Mouse (Mus musculus): ENCODE measurements around the gene Mef2c. TPM values are rescaled to one million over a fixed set of nuclear protein-coding genes. Genes with fewer than 3 reads are reported as not detected.

The Mef2c gene
- polyA plus RNA-seq, 1 experiment from 2014 or later: 133 TPM

- H3K9me3 ChIP-seq: no peaks in the 10 kb centered on the region
- no peak for ATAC-seq (ENCODE audit: insufficient number of reproducible peaks, low FRiP score, low TSS enrichment, low read depth)
- no peaks in the 10 kb centered on the region for H3K27me3 ChIP-seq
- no peak overlapping the region for H3K27ac ChIP-seq
- peaks cover 5% of the 10 kb centered on the region; the same call in 1 of the 2 replicates for H3K4me1 ChIP-seq
- no peak overlapping the region for H3K4me3 ChIP-seq
- H3K36me3 ChIP-seq: no peaks in the 10 kb centered on the region; the same call in 1 of the 2 replicates
- no peak overlapping the region for H3K4me2 ChIP-seq
- H3K9ac ChIP-seq: no peak overlapping the region
These were observed 96.5 kb downstream of the Mef2c start for GRCm38 (mm10) chr13:83600301-83600700.

GRCm38 (mm10) chr13:83601741-83602140, 97.9 kb downstream of the Mef2c start:
- no peak for ATAC-seq (ENCODE audit: insufficient number of reproducible peaks, low FRiP score, low TSS enrichment, low read depth)
- 85% methylated on average over 4 of the region's 4 CpGs for WGBS
- H3K4me3 ChIP-seq: no peak overlapping the region
- H3K9me3 ChIP-seq: no peaks in the 10 kb centered on the region
- no peak overlapping the region for H3K27ac ChIP-seq
- H3K4me1 ChIP-seq: peaks cover 5% of the 10 kb centered on the region; the same call in 1 of the 2 replicates
- H3K9ac ChIP-seq: no peak overlapping the region
- H3K27me3 ChIP-seq: no peaks in the 10 kb centered on the region
- H3K36me3 ChIP-seq: no peaks in the 10 kb centered on the region
- H3K4me2 ChIP-seq: no peak overlapping the region

DNA sequence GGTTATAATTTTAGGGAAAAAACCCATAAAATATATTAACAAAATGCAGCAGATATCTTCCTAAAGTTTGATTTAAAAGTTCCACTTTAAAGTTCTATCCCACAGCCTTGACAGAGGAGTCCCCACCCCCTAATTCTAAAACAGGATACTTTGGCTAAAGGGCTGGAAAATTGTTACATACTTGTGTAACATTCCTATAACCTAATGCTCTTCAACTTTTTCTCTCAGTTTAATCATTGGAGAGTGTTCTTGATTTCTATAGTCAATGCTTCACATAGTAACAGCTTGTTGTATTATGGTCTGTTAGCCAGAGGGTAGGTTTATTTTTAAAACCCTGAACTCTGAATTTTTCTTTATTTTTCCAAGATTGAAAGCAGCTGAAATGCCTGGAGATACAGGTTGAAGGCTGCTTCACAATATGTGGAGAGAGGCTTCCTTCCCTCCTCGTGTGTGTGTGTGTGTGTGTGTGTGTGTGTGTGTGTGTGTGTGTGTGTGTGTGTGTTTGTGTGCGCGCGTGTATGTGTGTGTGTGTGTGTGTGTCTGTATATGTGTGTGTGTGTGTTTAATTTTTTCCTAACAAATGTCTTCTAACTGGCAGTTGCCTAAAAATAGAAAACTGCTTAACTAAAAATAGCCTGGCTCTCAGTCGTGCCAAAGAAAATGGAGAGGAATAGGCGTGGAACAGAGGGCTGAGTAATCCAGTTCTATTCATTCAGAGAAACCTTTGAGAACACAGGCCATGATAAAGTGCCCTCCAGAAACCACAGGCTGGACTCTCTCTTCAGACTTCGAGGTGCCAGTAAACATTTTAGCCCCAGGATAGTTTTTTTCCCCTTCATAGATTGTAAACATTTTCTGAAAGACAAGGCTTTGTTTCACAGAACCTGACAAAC, 99.8 kb downstream of the Mef2c start:
- Histone ChIP-seq H3K4me3 (no peak overlapping the region), H3K9me3 (no peaks in the 10 kb centered on the region), H3K36me3 (no peaks in the 10 kb centered on the region), H3K4me2 (no peak overlapping the region), H3K4me1 (peaks cover 12% of the 10 kb centered on the region; the same call in 1 of the 2 replicates), H3K27me3 (no peaks in the 10 kb centered on the region), H3K9ac (no peak overlapping the region), H3K27ac (peak overlapping the region; percentile 81)
- WGBS: 17% methylated on average over 7 of the region's 7 CpGs
- ATAC-seq (ENCODE audit: insufficient number of reproducible peaks, low FRiP score, low TSS enrichment, low read depth): peak; percentile 74; the same call in 1 of the 2 replicates

DNA sequence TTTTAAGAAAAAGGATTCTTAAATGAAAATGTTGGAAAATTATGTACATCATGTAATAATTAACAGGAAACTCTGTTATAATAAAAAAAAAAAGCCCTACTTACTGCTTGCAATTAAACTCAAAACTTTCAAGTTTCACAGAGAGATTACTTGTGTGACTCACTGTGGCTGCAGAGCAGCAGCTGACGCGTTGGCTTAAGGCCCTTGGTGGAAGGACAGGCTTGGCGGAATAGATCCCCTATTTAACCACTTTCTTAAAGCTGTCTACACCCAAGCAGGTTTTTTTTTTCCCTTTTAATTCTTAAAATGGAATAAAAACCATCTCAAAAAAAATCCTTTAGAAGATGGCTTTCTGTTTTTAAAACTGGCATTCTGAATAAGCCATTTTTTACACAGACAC, 100.5 kb downstream of the Mef2c start:
- H3K4me2 ChIP-seq: no peak overlapping the region
- H3K4me1 ChIP-seq: peaks cover 19% of the 10 kb centered on the region
- ATAC-seq (ENCODE audit: insufficient number of reproducible peaks, low FRiP score, low TSS enrichment, low read depth): no peak
- H3K4me3 ChIP-seq: no peak overlapping the region
- no peaks in the 10 kb centered on the region for H3K27me3 ChIP-seq
- H3K36me3 ChIP-seq: no peaks in the 10 kb centered on the region
- no peaks in the 10 kb centered on the region for H3K9me3 ChIP-seq
- H3K9ac ChIP-seq: no peak overlapping the region
- 0 out of 2 replicates have a peak overlapping the region, but pooled peaks have one; percentile 67 for H3K27ac ChIP-seq
- 14% methylated on average over 3 of the region's 3 CpGs for WGBS

DNA sequence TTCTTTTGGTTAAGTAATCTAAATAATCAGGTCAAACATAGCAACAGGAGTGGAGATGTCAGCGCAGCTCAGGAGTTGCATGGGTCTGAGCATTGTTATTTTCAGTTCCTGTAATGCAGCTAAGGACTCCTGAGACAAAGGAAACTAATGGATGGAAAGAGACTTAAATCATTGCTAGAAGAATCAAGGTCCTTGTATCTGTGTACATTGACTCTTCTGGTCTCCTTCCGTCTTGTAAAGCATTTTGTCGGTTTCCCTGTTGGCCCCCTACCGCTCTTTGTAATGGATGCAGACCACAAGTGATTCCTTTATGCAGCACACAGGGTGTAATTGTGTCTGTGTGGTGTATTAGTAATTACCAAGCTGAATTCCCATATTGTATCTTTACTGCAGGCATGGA, 101.0 kb downstream of the Mef2c start:
- H3K27me3 ChIP-seq: no peaks in the 10 kb centered on the region
- no peak for ATAC-seq (ENCODE audit: insufficient number of reproducible peaks, low FRiP score, low TSS enrichment, low read depth)
- H3K4me1 ChIP-seq: peaks cover 24% of the 10 kb centered on the region
- 53% methylated on average over 4 of the region's 4 CpGs for WGBS
- no peak overlapping the region for H3K4me2 ChIP-seq
- H3K4me3 ChIP-seq: no peak overlapping the region
- no peaks in the 10 kb centered on the region for H3K9me3 ChIP-seq
- H3K9ac ChIP-seq: no peak overlapping the region
- peak overlapping the region; percentile 67 for H3K27ac ChIP-seq
- H3K36me3 ChIP-seq: no peaks in the 10 kb centered on the region

- Histone ChIP-seq H3K9ac (no peak overlapping the region), H3K4me1 (peaks cover 26% of the 10 kb centered on the region), H3K4me3 (no peak overlapping the region), H3K4me2 (no peak overlapping the region), H3K27me3 (no peaks in the 10 kb centered on the region), H3K9me3 (no peaks in the 10 kb centered on the region), H3K36me3 (no peaks in the 10 kb centered on the region), H3K27ac (no peak overlapping the region)
- WGBS: 5% methylated on average over 4 of the region's 4 CpGs
- ATAC-seq (ENCODE audit: insufficient number of reproducible peaks, low FRiP score, low TSS enrichment, low read depth): no peak
These were observed 104.2 kb downstream of the Mef2c start for GRCm38 (mm10) chr13:83607883-83608581.

- no peak for ATAC-seq (ENCODE audit: insufficient number of reproducible peaks, low FRiP score, low TSS enrichment, low read depth)
- H3K9ac ChIP-seq: no peak overlapping the region
- H3K4me3 ChIP-seq: no peak overlapping the region
- H3K4me1 ChIP-seq: peaks cover 26% of the 10 kb centered on the region
- H3K9me3 ChIP-seq: no peaks in the 10 kb centered on the region
- H3K4me2 ChIP-seq: no peak overlapping the region
- no peaks in the 10 kb centered on the region for H3K36me3 ChIP-seq
- no peaks in the 10 kb centered on the region for H3K27me3 ChIP-seq
- WGBS: 54% methylated on average over 3 of the region's 3 CpGs
- H3K27ac ChIP-seq: no peak overlapping the region
These were observed 105.2 kb downstream of the Mef2c start for GRCm38 (mm10) chr13:83608851-83609516.

GRCm38 (mm10) chr13:83609517-83609878, 105.7 kb downstream of the Mef2c start:
- H3K4me3 ChIP-seq: no peak overlapping the region
- no peak overlapping the region for H3K27ac ChIP-seq
- no peaks in the 10 kb centered on the region for H3K27me3 ChIP-seq
- H3K9ac ChIP-seq: no peak overlapping the region
- H3K36me3 ChIP-seq: no peaks in the 10 kb centered on the region
- WGBS: 51% methylated on average over 3 of the region's 3 CpGs
- H3K4me1 ChIP-seq: peaks cover 26% of the 10 kb centered on the region
- no peaks in the 10 kb centered on the region for H3K9me3 ChIP-seq
- ATAC-seq (ENCODE audit: insufficient number of reproducible peaks, low FRiP score, low TSS enrichment, low read depth): no peak
- no peak overlapping the region for H3K4me2 ChIP-seq

GRCm38 (mm10) chr13:83610124-83610523, 106.3 kb downstream of the Mef2c start:
- no peak overlapping the region for H3K9ac ChIP-seq
- H3K4me1 ChIP-seq: peaks cover 21% of the 10 kb centered on the region
- H3K36me3 ChIP-seq: no peaks in the 10 kb centered on the region
- H3K9me3 ChIP-seq: no peaks in the 10 kb centered on the region
- 86% methylated on average over 8 of the region's 8 CpGs for WGBS
- H3K4me2 ChIP-seq: no peak overlapping the region
- H3K27ac ChIP-seq: no peak overlapping the region
- no peaks in the 10 kb centered on the region for H3K27me3 ChIP-seq
- ATAC-seq (ENCODE audit: insufficient number of reproducible peaks, low FRiP score, low TSS enrichment, low read depth): no peak
- H3K4me3 ChIP-seq: no peak overlapping the region

DNA sequence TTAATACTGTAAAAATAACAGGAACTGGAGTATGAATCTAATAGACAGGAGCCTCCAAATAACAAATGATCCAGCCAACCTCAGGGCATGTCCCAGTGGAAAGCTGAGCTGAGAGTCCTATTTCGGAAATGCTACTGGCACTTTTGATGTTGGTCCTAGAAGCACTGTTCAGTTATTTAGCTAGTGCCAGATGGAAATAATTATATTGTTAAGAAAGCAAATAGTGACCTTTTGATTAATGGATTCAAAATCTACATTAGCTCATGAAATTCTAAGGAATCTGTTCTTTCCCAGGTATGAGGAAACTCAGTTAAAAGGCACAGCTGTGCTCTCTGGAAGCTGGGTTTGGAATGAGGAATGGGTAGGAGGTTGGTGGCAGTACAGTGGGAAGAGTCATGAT, 108.4 kb downstream of the Mef2c start:
- Histone ChIP-seq H3K4me3 (no peak overlapping the region), H3K27ac (no peak overlapping the region), H3K9ac (no peak overlapping the region), H3K27me3 (no peaks in the 10 kb centered on the region), H3K4me1 (peaks cover 20% of the 10 kb centered on the region), H3K9me3 (no peaks in the 10 kb centered on the region), H3K36me3 (no peaks in the 10 kb centered on the region), H3K4me2 (no peak overlapping the region)
- WGBS: 55% methylated on average over 1 of the region's 1 CpGs
- ATAC-seq (ENCODE audit: insufficient number of reproducible peaks, low FRiP score, low TSS enrichment, low read depth): no peak

GRCm38 (mm10) chr13:83615875-83616274, 112.0 kb downstream of the Mef2c start:
- Histone ChIP-seq H3K9ac (no peak overlapping the region), H3K4me3 (no peak overlapping the region), H3K27me3 (no peaks in the 10 kb centered on the region), H3K27ac (no peak overlapping the region), H3K4me1 (no peaks in the 10 kb centered on the region), H3K36me3 (no peaks in the 10 kb centered on the region), H3K4me2 (no peak overlapping the region), H3K9me3 (no peaks in the 10 kb centered on the region)
- ATAC-seq (ENCODE audit: insufficient number of reproducible peaks, low FRiP score, low TSS enrichment, low read depth): no peak
- WGBS: 58% methylated on average over 3 of the region's 3 CpGs

DNA sequence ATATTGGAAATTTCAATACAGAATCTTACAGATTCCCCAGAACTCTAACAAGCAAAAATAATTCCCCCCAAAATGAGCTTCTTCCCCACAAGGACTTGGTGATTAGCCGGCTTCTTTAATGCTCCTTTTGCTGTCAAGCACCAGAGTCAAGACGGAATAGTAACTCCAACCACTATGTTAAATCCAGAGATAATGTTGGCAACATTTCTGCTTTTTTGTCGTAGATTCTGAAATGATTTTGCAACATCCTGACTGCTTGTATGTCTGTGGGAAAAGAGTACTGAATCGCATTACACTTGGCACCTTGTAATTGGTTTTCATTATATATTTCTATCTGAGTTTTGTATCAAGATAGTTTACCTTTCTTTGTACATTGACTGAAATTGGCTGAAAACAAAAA, 120.8 kb downstream of the Mef2c start:
- no peak for ATAC-seq (ENCODE audit: insufficient number of reproducible peaks, low FRiP score, low TSS enrichment, low read depth)
- no peaks in the 10 kb centered on the region for H3K4me1 ChIP-seq
- no peak overlapping the region for H3K9ac ChIP-seq
- H3K4me3 ChIP-seq: no peak overlapping the region
- H3K9me3 ChIP-seq: no peaks in the 10 kb centered on the region
- H3K36me3 ChIP-seq: no peaks in the 10 kb centered on the region
- no peaks in the 10 kb centered on the region for H3K27me3 ChIP-seq
- H3K27ac ChIP-seq: no peak overlapping the region
- H3K4me2 ChIP-seq: no peak overlapping the region
- WGBS: 87% methylated on average over 4 of the region's 4 CpGs

All from limb, embryonic 15.5 days (tissue).